In the genomic region with DNA sequence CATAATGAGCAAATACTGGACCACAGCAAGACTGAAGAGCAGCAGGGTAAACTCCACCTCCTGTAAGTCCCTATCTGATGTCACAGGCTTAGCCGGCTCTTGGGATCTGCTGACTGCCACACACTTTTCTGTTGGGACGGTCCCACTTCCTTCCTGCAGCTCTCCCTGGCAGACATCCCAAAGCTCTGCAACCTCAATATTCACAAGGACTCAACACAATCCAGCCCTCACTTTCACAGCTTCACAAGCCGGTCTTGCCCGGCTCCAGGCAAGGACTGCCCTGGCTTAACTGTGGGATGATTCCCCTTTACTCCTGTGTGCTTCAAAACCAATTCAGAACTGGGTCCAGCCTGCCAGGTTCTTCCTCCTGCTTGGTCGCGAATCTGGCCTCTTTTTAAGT, we compare ENCODE assay signal across 8 mouse cellular contexts. TPM values are rescaled to one million over a fixed set of nuclear protein-coding genes. Genes with fewer than 3 reads are reported as not detected.
DNase-seq lines count a peak whose midpoint lies in the region; ATAC-seq lines count a peak whose summit lies in the region.

No protein-coding gene starts in this region.

- intact Hi-C loops in heart, postnatal 36 days (cut with DNase I): no loop called here

- H3K27me3 ChIP-seq in lung, embryonic 15.5 days: no peaks in the 10 kb centered on the region

- H3K4me3 ChIP-seq in lung, embryonic 15.5 days: no peak overlapping the region

- peak overlapping the region; percentile 17; the same call in 1 of the 2 replicates for H3K9ac ChIP-seq in lung, embryonic 15.5 days

- 18% methylated on average over 6 of the region's 6 CpGs for WGBS in lung, embryonic 15.5 days

- ATAC-seq in common myeloid progenitor, adult 5-6 weeks (replicated peaks; ENCODE audit: low read depth, poor library complexity, severe bottlenecking): peak; percentile 62
- peak; percentile 87; the same call in 1 of the 2 replicates for ATAC-seq in lung, embryonic 15.5 days (ENCODE audit: borderline replicate concordance, extremely low read depth, low FRiP score, low TSS enrichment)

- peaks cover 3% of the 10 kb centered on the region; the same call in 1 of the 2 replicates for H3K9me3 ChIP-seq in lung, embryonic 15.5 days

- peak overlapping the region; percentile 67 for H3K27ac ChIP-seq in lung, embryonic 15.5 days

- DNase-seq in adrenal gland, postnatal 10 days: peak; percentile 47
- no peak for DNase-seq in adrenal gland, adult 18-20 months (ENCODE audit: low spot score in 2 of 2)
- peak; percentile 35 to 46 for DNase-seq in heart, postnatal 36 days
- no peak for DNase-seq in frontal cortex, postnatal 10 days (ENCODE audit: low spot score in 2 of 2)
- no peak for DNase-seq in natural killer cell, adult 2 months (ENCODE audit: low spot score in 2 of 2)
- no peak for DNase-seq in spleen, postnatal 4 days (ENCODE audit: low spot score in 2 of 2)

- peaks cover 14% of the 10 kb centered on the region for H3K4me1 ChIP-seq in lung, embryonic 15.5 days

- H3K4me2 ChIP-seq in lung, embryonic 15.5 days: peak overlapping the region; percentile 33

- no peaks in the 10 kb centered on the region for H3K36me3 ChIP-seq in lung, embryonic 15.5 days

RNA-seq across cellular contexts. Expression of gene Evi5, which starts 21.1 kb away (rescaled TPM):
- total RNA-seq in adrenal gland, postnatal 10 days (2021): 10 to 100 TPM; 54.0 to 58.4 TPM
- total RNA-seq in adrenal gland, adult 18-20 months (2021): 10 to 100 TPM; 46.2 to 61.5 TPM
- 7.9 and 15.4 TPM in 2 replicates for total RNA-seq in common myeloid progenitor, adult 5-6 weeks (2017)
- 10 to 100 TPM; 19.5 to 21.5 TPM for total RNA-seq in heart, postnatal 36 days (2021)
- polyA plus RNA-seq in lung, embryonic 15.5 days (2015; fragmentation: Nextera tagmentation; extraction: Ambion mirVana): 64.5 and 67.3 TPM in 2 replicates

RNA-seq across cellular contexts. Expression of gene Ube2d2b, which starts 23.9 kb away (rescaled TPM):
- total RNA-seq in adrenal gland, postnatal 10 days (2021): not detected
- total RNA-seq in adrenal gland, adult 18-20 months (2021): not detected
- not detected in 2 replicates for total RNA-seq in common myeloid progenitor, adult 5-6 weeks (2017)
- total RNA-seq in heart, postnatal 36 days (2021): not detected
- polyA plus RNA-seq in lung, embryonic 15.5 days (2015; fragmentation: Nextera tagmentation; extraction: Ambion mirVana): 0.17 and 0.28 TPM in 2 replicates

RNA-seq across cellular contexts. Expression of gene Rpl5, which starts 46.5 kb away (rescaled TPM):
- total RNA-seq in adrenal gland, postnatal 10 days (2021): 10 to 100 TPM; 69.0 to 79.1 TPM
- total RNA-seq in adrenal gland, adult 18-20 months (2021): 10 to 100 TPM; 57.0 to 65.2 TPM
- total RNA-seq in common myeloid progenitor, adult 5-6 weeks (2017): 363 and 432 TPM in 2 replicates
- total RNA-seq in heart, postnatal 36 days (2021): 10 to 100 TPM; 29.9 to 37.3 TPM
- polyA plus RNA-seq in lung, embryonic 15.5 days (2015; fragmentation: Nextera tagmentation; extraction: Ambion mirVana): 64.3 and 67.6 TPM in 2 replicates

Comparison
In these comparisons a context has a peak if more than half of its experiments do, and no peak if none do; other contexts are left out.
1. DNase-seq: peak in adrenal gland, postnatal 10 days (single experiment) and heart, postnatal 36 days (2 of 2); none in adrenal gland, adult 18-20 months (0 of 2), frontal cortex, postnatal 10 days (0 of 2), natural killer cell, adult 2 months (0 of 2) and spleen, postnatal 4 days (0 of 2).